Mouse (Mus musculus) midbrain, postnatal 0 days (tissue): Measurements from ENCODE around the gene Acot2. TPM values are rescaled to one million over a fixed set of nuclear protein-coding genes. Genes with fewer than 3 reads are reported as not detected.
"Not testable (repeated sequence)": the region's sequence is repeated elsewhere in the genome, so short reads cannot be mapped to it uniquely, and the experiment has no call there.

Experiments used
- ATAC-seq: fragments of 200-750 bp; cut with Nextera tagmentation; 2 replicates; pipeline ENCODE4 v1.8.0; 2017; ENCODE audit warnings: moderate number of reproducible peaks, mild to moderate bottlenecking, moderate TSS enrichment, moderate library complexity; ENCODE audit not compliant: low FRiP score
- DNase-seq: peaks from one replicate; pipeline ENCODE4 v3.0.0-alpha.2; 2015; ENCODE audit warnings: low spot score
- H3K27ac ChIP-seq: fragments of 300-500 bp; sonication (generic); 2 replicates; pipeline ENCODE4 v1.5.1; 2014; ENCODE audit warnings: low read depth, mild to moderate bottlenecking, low read length, mixed read lengths
- H3K27me3 ChIP-seq: fragments of 300-500 bp; sonication (generic); 2 replicates; pipeline ENCODE4 v1.6.1; 2014; ENCODE audit warnings: low read length, control low read depth, mixed read lengths; ENCODE audit not compliant: insufficient read depth
- H3K36me3 ChIP-seq: fragments of 300-500 bp; sonication (generic); 2 replicates; pipeline ENCODE4 v1.6.1; 2014; ENCODE audit warnings: low read length, control low read depth, mixed read lengths; ENCODE audit not compliant: insufficient read depth
- H3K4me1 ChIP-seq: fragments of 300-500 bp; sonication (generic); 2 replicates; pipeline ENCODE4 v1.6.1; 2014; ENCODE audit warnings: mild to moderate bottlenecking, control low read depth, antibody characterized with exemption, low read length, mixed read lengths; ENCODE audit not compliant: insufficient read depth
- H3K4me2 ChIP-seq: fragments of 300-500 bp; sonication (generic); 2 replicates; pipeline ENCODE4 v1.6.1; 2014; ENCODE audit warnings: low read depth, mild to moderate bottlenecking, low read length, mixed read lengths; ENCODE audit not compliant: poor library complexity, severe bottlenecking
- H3K4me3 ChIP-seq: fragments of 300-500 bp; sonication (generic); 2 replicates; pipeline ENCODE4 v1.5.1; 2014; ENCODE audit warnings: low read depth, mild to moderate bottlenecking, low read length, moderate library complexity
- H3K9ac ChIP-seq: fragments of 300-500 bp; sonication (generic); replicated peaks from 2 replicates; pipeline ENCODE4 v1.6.1; 2014; ENCODE audit warnings: mild to moderate bottlenecking, low read length, moderate library complexity, mixed read lengths; ENCODE audit not compliant: poor library complexity, severe bottlenecking
- H3K9me3 ChIP-seq: fragments of 300-500 bp; sonication (generic); 2 replicates; pipeline ENCODE4 v1.6.1; 2016; ENCODE audit warnings: low read length, control low read depth
- CTCF ChIP-seq: IDR thresholded peaks from 2 replicates; pipeline ENCODE4 v1.5.1; 2016; ENCODE audit warnings: antibody characterized with exemption, mild to moderate bottlenecking
- WGBS: fragments of 180-500 bp; shearing (Covaris S2); extraction: QIAGEN DNeasy Blood & Tissue Kit; methylation state at CpG from one replicate; pipeline ENCODE4 v1.1.7; 2014; 5-methylcytosine and 5-hydroxymethylcytosine counted together
- polyA plus RNA-seq: library from polyadenylated mRNA; unstranded; fragments of >200 nt; fragmentation: Nextera tagmentation; extraction: Ambion mirVana; gene quantifications from 2 replicates; pipeline ENCODE4 v1.2.1, GENCODE M21; 2015
- total RNA-seq: library from RNA; depleted of rRNA; stranded (reverse); fragments of >200 nt; gene quantifications from 2 replicates; pipeline ENCODE4 v1.2.3, GENCODE M21; 2014; rRNA removed

Gene Acot2
- total and polyA plus RNA-seq, 2 experiments from 2014 or later: 20.7 to 26.0 TPM

DNA sequence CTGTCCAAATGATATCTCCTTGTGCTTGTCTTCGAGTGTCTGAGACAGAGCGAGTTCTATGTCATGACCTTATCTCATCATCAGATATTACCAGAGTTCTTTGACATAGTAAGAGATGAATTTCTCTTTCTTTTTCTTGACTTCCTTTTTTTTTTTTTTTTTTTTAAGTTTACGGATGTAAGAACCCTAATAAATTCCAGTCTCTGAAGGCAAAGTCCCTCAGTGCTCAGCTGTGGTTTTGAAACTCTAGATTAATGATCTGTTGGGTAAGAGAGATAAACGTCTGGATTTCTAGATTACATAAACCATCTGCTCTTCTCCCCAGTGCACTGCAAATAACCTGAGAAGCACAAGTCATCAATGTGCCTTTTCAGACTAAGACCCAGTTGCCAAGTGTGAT is 46.4 kb downstream of the Acot2 start:
- no peak overlapping the region for H3K27ac ChIP-seq
- DNase-seq: no peak
- no peaks in the 10 kb centered on the region for H3K9me3 ChIP-seq
- 75% methylated on average over 4 of the region's 4 CpGs for WGBS
- no peak overlapping the region for H3K9ac ChIP-seq
- no peaks in the 10 kb centered on the region for H3K27me3 ChIP-seq
- TF ChIP-seq CTCF: no peak
- H3K36me3 ChIP-seq: no peaks in the 10 kb centered on the region
- no peak for ATAC-seq
- H3K4me1 ChIP-seq: 0 out of 2 replicates have a peak, but pooled peaks cover 3% of the 10 kb centered on the region
- no peak overlapping the region for H3K4me3 ChIP-seq
- H3K4me2 ChIP-seq: no peak overlapping the region

DNA sequence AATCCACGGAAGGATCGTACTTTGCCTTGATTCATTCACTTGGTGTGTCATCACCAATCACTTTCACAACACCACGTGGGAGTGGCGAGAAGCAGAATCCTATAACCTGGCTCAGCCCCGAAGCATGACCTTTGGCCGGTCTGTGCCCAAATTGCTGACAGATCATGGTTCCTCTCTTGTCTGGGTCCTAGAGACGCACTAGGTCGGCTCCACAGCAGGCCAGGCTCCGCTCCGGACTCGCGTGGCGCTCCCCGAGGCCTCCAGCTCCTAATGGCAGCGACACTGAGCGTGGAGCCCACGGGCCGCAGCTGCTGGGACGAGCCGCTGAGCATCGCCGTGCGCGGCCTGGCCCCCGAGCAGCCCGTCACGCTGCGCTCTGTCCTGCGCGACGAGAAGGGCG is 50.6 kb downstream of the Acot2 start, which contains the start of gene Acot4:
Acot4 (plus strand) TSS at position 139 of the 400 bp plus-strand sequence.
- Histone ChIP-seq H3K4me3 (peak within 1 kb of the TSS; percentile 44), H3K4me2 (peak within 1 kb of the TSS; percentile 58), H3K9ac (peak within 1 kb of the TSS; percentile 52)
- not testable (repeated sequence) for H3K36me3 ChIP-seq, H3K27ac ChIP-seq, H3K9me3 ChIP-seq, DNase-seq, H3K27me3 ChIP-seq, H3K4me1 ChIP-seq
- 6% methylated on average over 27 of the region's 32 CpGs for WGBS
- ATAC-seq: peak; percentile 52; the same call in 1 of the 2 replicates

GRCm38 (mm10) chr12:84038691-84039111 is 51.0 kb downstream of the Acot2 start, which contains the start of gene Gm49366:
Gene Gm49366 (plus strand): TSS chr12:84038935.
- 1% methylated on average over 38 of the region's 39 CpGs for WGBS
- Histone ChIP-seq H3K4me3 (peak within 1 kb of the TSS; percentile 44), H3K4me2 (peak within 1 kb of the TSS; percentile 58), H3K9ac (peak within 1 kb of the TSS; percentile 52)
- not testable (repeated sequence) for H3K27ac ChIP-seq, H3K9me3 ChIP-seq, H3K4me1 ChIP-seq, H3K36me3 ChIP-seq, H3K27me3 ChIP-seq
- DNase-seq (peak; percentile 42), ATAC-seq (peak; percentile 63; the same call in 1 of the 2 replicates)

DNA sequence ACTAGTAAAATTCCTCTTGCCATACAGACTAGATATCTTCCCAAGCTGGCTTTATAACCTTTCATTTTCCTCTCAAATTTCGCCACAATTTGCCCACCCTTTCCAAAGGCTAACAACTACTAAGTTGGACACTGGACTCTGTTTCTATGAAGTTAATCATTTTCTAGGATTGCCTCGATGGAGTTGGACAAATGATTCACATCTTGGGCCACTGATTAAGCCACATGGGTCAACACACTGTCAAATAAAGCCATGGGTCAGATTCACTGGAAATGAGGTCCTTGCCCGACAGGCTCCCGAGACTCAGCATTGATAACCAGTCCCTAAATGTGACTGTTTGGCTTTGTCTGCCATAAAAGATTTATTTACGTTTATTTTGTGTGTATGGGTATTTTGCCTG is 54.6 kb downstream of the Acot2 start:
- no peak overlapping the region for H3K4me2 ChIP-seq
- H3K9ac ChIP-seq: no peak overlapping the region
- 91% methylated on average over 5 of the region's 5 CpGs for WGBS
- no peaks in the 10 kb centered on the region for H3K9me3 ChIP-seq
- H3K4me1 ChIP-seq: 0 out of 2 replicates have a peak, but pooled peaks cover 3% of the 10 kb centered on the region
- ATAC-seq (no peak), DNase-seq (no peak)
- no peak overlapping the region for H3K27ac ChIP-seq
- no peak for TF ChIP-seq CTCF
- no peaks in the 10 kb centered on the region for H3K36me3 ChIP-seq
- no peak overlapping the region for H3K4me3 ChIP-seq
- H3K27me3 ChIP-seq: no peaks in the 10 kb centered on the region

Other genes starting within 250 kb of the Acot2 start
- 2.4 and 2.7 TPM in 2 replicates for gene Papln, start 224.2 kb upstream of the Acot2 start, total RNA-seq
- gene Papln, start 224.2 kb upstream of the Acot2 start, polyA plus RNA-seq: 0.33 and 0.37 TPM in 2 replicates
- gene Numb, start 65.9 kb upstream of the Acot2 start, total RNA-seq: 17.5 and 17.8 TPM in 2 replicates
- gene Numb, start 65.9 kb upstream of the Acot2 start, polyA plus RNA-seq: 9.0 TPM in 2 replicates
- gene Riox1, start 37.3 kb upstream of the Acot2 start, total RNA-seq: 25.3 and 27.8 TPM in 2 replicates
- gene Riox1, start 37.3 kb upstream of the Acot2 start, polyA plus RNA-seq: 10.4 and 12.6 TPM in 2 replicates
- 0.05 TPM in 1 of 2 replicates, not detected in the other for gene Heatr4, start 3.0 kb upstream of the Acot2 start, total RNA-seq
- gene Heatr4, start 3.0 kb upstream of the Acot2 start, polyA plus RNA-seq: 0.10 TPM in 1 of 2 replicates, not detected in the other
- 117 and 120 TPM in 2 replicates for gene Acot1, start 21.6 kb downstream of the Acot2 start, total RNA-seq
- gene Acot1, start 21.6 kb downstream of the Acot2 start, polyA plus RNA-seq: 114 and 120 TPM in 2 replicates
- 0.33 and 1.7 TPM in 2 replicates for gene Acot4, start 50.5 kb downstream of the Acot2 start, total RNA-seq
- 0.84 and 1.3 TPM in 2 replicates for gene Acot4, start 50.5 kb downstream of the Acot2 start, polyA plus RNA-seq
- gene Gm49366, start 51.1 kb downstream of the Acot2 start, total RNA-seq: not detected in 2 replicates
- gene Gm49366, start 51.1 kb downstream of the Acot2 start, polyA plus RNA-seq: not detected in 2 replicates
- gene Acot3, start 64.3 kb downstream of the Acot2 start, total RNA-seq: 0.77 and 3.4 TPM in 2 replicates
- 0.99 and 2.0 TPM in 2 replicates for gene Acot3, start 64.3 kb downstream of the Acot2 start, polyA plus RNA-seq
- 1.5 and 2.0 TPM in 2 replicates for gene Acot5, start 81.5 kb downstream of the Acot2 start, total RNA-seq
- gene Acot5, start 81.5 kb downstream of the Acot2 start, polyA plus RNA-seq: 0.77 and 1.1 TPM in 2 replicates
- 4.7 and 5.8 TPM in 2 replicates for gene Acot6, start 112.8 kb downstream of the Acot2 start, total RNA-seq
- gene Acot6, start 112.8 kb downstream of the Acot2 start, polyA plus RNA-seq: 1.4 and 1.7 TPM in 2 replicates
- 15.6 and 17.1 TPM in 2 replicates for gene Dnal1, start 126.5 kb downstream of the Acot2 start, total RNA-seq
- 7.1 and 10.7 TPM in 2 replicates for gene Dnal1, start 126.5 kb downstream of the Acot2 start, polyA plus RNA-seq
- gene Pnma1, start 160.6 kb downstream of the Acot2 start, total RNA-seq: 6.0 and 8.1 TPM in 2 replicates
- 8.2 and 8.9 TPM in 2 replicates for gene Pnma1, start 160.6 kb downstream of the Acot2 start, polyA plus RNA-seq
- gene Elmsan1, start 231.0 kb downstream of the Acot2 start, total RNA-seq: 8.5 and 15.6 TPM in 2 replicates
- 2.0 and 3.0 TPM in 2 replicates for gene Elmsan1, start 231.0 kb downstream of the Acot2 start, polyA plus RNA-seq